Mouse (Mus musculus): Measurements from ENCODE around the gene A630073D07Rik. TPM values are rescaled to one million over a fixed set of nuclear protein-coding genes. Genes with fewer than 3 reads are reported as not detected.
"Not testable (repeated sequence)": the region's sequence is repeated elsewhere in the genome, so short reads cannot be mapped to it uniquely, and the experiment has no call there.

Gene A630073D07Rik
- total RNA-seq (2022) = not detected

DNA sequence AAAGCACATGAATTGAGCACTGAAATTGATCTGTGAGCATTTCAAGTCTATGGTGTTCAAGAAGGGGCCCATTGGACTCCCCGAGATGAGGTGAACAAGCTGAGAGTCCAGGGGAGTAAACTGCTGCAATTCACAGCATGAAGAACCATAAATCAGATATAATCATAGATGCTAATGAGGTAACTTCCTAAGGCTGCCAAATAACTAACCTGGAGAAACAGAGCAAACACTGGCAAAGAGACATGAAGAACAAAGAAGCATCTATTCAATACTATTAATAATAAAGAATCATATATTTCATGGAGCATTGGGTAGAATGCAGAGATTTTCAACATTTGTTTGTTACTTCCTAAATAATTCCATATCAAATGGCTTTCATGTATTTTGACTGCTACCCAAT lies at the start of gene A630073D07Rik:
TSS of gene A630073D07Rik (minus strand) at position 101 of the 400 bp plus-strand sequence.
- no peak for DNase-seq (ENCODE audit: low spot score in 2 of 2)

DNA sequence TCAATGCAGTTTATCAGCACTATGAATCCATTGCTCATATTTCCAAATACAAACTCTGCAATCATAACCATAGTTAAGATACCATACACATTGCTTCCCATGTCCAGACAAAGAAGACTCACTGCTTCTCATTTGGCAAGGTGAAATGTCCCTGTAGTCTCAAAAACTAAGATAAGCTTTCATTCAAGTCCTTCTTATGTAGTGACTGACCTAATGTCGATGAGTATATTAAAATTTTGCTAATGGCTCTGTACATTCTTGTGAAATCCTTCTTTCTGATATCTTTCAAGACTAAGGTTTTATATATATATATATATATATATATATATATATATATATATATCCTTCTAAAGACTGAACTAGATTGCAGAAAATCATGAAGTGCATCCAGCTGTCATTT lies 49.6 kb upstream of the A630073D07Rik start, which contains the start of gene Tas2r121:
TSS of gene Tas2r121 (minus strand) at position 101 of the 400 bp plus-strand sequence.
- no peak for DNase-seq (ENCODE audit: low spot score in 2 of 2)

- not testable (repeated sequence) for DNase-seq (ENCODE audit: low spot score in 2 of 2)
Measured at GRCm38 (mm10) chr6:132691596-132691995, 40.3 kb upstream of the A630073D07Rik start.

DNA sequence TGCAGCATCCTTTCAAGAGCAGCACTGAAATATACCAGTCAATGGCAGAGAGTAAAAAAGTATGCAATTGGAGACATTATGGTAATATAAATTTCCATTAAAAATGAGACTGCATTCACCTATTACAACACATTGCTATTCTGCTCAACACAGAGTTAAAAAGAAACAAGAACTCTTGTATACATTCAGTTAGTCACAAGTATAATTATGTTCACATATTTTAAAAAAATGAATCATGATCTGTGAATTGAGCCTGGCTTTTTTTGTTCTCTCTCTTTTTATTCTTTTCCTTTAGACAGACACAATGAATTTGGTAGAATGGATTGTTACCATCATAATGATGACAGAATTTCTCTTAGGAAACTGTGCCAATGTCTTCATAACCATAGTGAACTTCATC lies 5.3 kb upstream of the A630073D07Rik start, which contains the start of gene Tas2r120:
TSS of gene Tas2r120 (plus strand) at position 301 of the 400 bp plus-strand sequence.
- no peak for DNase-seq (ENCODE audit: low spot score in 2 of 2)

DNA sequence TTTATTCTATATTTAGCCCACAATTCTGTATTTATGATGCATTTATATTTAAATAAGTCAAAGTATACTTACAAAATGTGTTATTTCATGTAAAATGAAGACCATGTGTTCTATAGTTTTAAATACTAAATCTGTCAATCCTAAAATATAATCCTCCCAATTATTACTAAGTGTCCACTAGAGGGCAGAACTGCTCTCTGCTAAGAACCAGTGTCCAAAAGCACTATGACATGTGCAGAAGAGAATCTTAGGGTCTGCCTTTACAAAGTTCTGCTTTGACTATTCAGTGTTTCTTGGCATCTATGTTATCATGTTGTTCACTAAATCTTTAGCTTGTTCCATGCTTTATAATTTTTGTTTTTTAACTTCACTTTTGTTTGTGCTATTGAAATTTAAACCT lies 1.9 kb downstream of the A630073D07Rik start:
- DNase-seq (ENCODE audit: low spot score in 2 of 2) = no peak

- not testable (repeated sequence) for DNase-seq (ENCODE audit: low spot score in 2 of 2)
Measured at GRCm38 (mm10) chr6:132595613-132596012, 55.7 kb downstream of the A630073D07Rik start, which contains the start of gene Prp2. Gene Prp2 (plus strand): TSS chr6:132595913.

Other genes with a start within 250 kb of the A630073D07Rik start
- not detected for gene Prh1, start 81.7 kb downstream of the A630073D07Rik start, total RNA-seq (2022)
- gene Prp2, start 55.6 kb downstream of the A630073D07Rik start, total RNA-seq (2022) = not detected
- not detected for gene Tas2r120, start 5.4 kb upstream of the A630073D07Rik start, total RNA-seq (2022)
- not detected for gene Tas2r121, start 49.5 kb upstream of the A630073D07Rik start, total RNA-seq (2022)
- not detected for gene Tas2r122, start 60.4 kb upstream of the A630073D07Rik start, total RNA-seq (2022)
- gene Tas2r115, start 86.5 kb upstream of the A630073D07Rik start, total RNA-seq (2022) = not detected
- not detected for gene Tas2r124, start 103.2 kb upstream of the A630073D07Rik start, total RNA-seq (2022)
- gene Tas2r102, start 110.6 kb upstream of the A630073D07Rik start, total RNA-seq (2022) = not detected
- gene Tas2r136, start 126.6 kb upstream of the A630073D07Rik start, total RNA-seq (2022) = not detected
- not detected for gene Tas2r117, start 151.3 kb upstream of the A630073D07Rik start, total RNA-seq (2022)
- not detected for gene Tas2r123, start 195.6 kb upstream of the A630073D07Rik start, total RNA-seq (2022)
- not detected for gene Tas2r116, start 203.9 kb upstream of the A630073D07Rik start, total RNA-seq (2022)
- not detected for gene Tas2r110, start 216.5 kb upstream of the A630073D07Rik start, total RNA-seq (2022)
- not detected for gene Tas2r113, start 241.5 kb upstream of the A630073D07Rik start, total RNA-seq (2022)